Mouse (Mus musculus) myocyte (in vitro differentiated cells): Measurements from ENCODE around the gene Bicc1. TPM values are rescaled to one million over a fixed set of nuclear protein-coding genes. Genes with fewer than 3 reads are reported as not detected.

Experiments used
- H3K27me3 ChIP-seq: one replicate; pipeline ENCODE4 v1.6.1; 2011; ENCODE audit not compliant: control insufficient read depth, insufficient read depth, insufficient read length
- H3K36me3 ChIP-seq: one replicate; pipeline ENCODE4 v1.6.1; 2011; ENCODE audit not compliant: control insufficient read depth, insufficient read depth
- H3K4me2 ChIP-seq: one replicate; pipeline ENCODE4 v1.6.1; 2011; ENCODE audit warnings: low read depth, control low read depth
- H3K4me3 ChIP-seq: one replicate; pipeline ENCODE4 v1.5.1; 2011; ENCODE audit warnings: mild to moderate bottlenecking, control low read depth, moderate library complexity
- H3K79me2 ChIP-seq: one replicate; pipeline ENCODE4 v1.6.1; 2011; ENCODE audit not compliant: control insufficient read depth, insufficient read depth
- H3ac ChIP-seq: one replicate; pipeline ENCODE4 v1.6.1; 2011; ENCODE audit not compliant: control insufficient read depth, insufficient read length
- CEBPB ChIP-seq: IDR thresholded peaks from 2 replicates; pipeline ENCODE4 v1.6.1; 2011; ENCODE audit warnings: mild to moderate bottlenecking, moderate library complexity; ENCODE audit not compliant: poor library complexity, insufficient read depth, severe bottlenecking
- E2F4 ChIP-seq: IDR thresholded peaks from one replicate; pipeline ENCODE4 v1.6.1; 2011; ENCODE audit warnings: mild to moderate bottlenecking, control low read depth, moderate library complexity; ENCODE audit not compliant: insufficient read depth
- MAX ChIP-seq: IDR thresholded peaks from one replicate; pipeline ENCODE4 v1.6.1; 2011; ENCODE audit warnings: low read depth, mild to moderate bottlenecking, control low read depth
- MYOD1 ChIP-seq, 3 experiments: IDR thresholded peaks; one replicate each; pipeline ENCODE4 v1.6.1; 2011; ENCODE audit warnings: control low read depth in 2 of 3, low read depth in 2 of 3, mild to moderate bottlenecking in 2 of 3, moderate library complexity in 1 of 3; ENCODE audit not compliant: insufficient read length in 2 of 3, control insufficient read depth in 1 of 3
- MYOG ChIP-seq, 3 experiments: IDR thresholded peaks; one replicate each; pipeline ENCODE4 v1.6.1; 2011; ENCODE audit warnings: control low read depth in 2 of 3, low read depth in 2 of 3, mild to moderate bottlenecking in 2 of 3; ENCODE audit not compliant: insufficient read length in 2 of 3, control insufficient read depth in 1 of 3, insufficient read depth in 1 of 3
- POLR2A ChIP-seq: IDR thresholded peaks from one replicate; pipeline ENCODE4 v1.6.1; 2011; ENCODE audit warnings: low read depth, mild to moderate bottlenecking, control low read depth, moderate library complexity; ENCODE audit not compliant: insufficient read length
- POLR2AphosphoS2 ChIP-seq: IDR thresholded peaks from one replicate; pipeline ENCODE4 v1.6.1; 2011; ENCODE audit warnings: low read depth, control low read depth; ENCODE audit not compliant: insufficient read length
- REST ChIP-seq: IDR thresholded peaks from one replicate; pipeline ENCODE4 v1.6.1; 2011; ENCODE audit warnings: mild to moderate bottlenecking, control low read depth, moderate library complexity; ENCODE audit not compliant: insufficient read depth, insufficient read length
- SRF ChIP-seq: IDR thresholded peaks from one replicate; pipeline ENCODE4 v1.6.1; 2011; ENCODE audit warnings: low read depth; ENCODE audit not compliant: control insufficient read depth, insufficient read length
- TCF12 ChIP-seq: IDR thresholded peaks from one replicate; pipeline ENCODE4 v1.6.1; 2011; ENCODE audit warnings: mild to moderate bottlenecking, control low read depth; ENCODE audit not compliant: poor library complexity, insufficient read depth, severe bottlenecking
- TCF3 ChIP-seq: IDR thresholded peaks from one replicate; pipeline ENCODE4 v1.6.1; 2011; ENCODE audit warnings: low read depth, control low read depth; ENCODE audit not compliant: insufficient read length
- USF1 ChIP-seq: IDR thresholded peaks from one replicate; pipeline ENCODE4 v1.6.1; 2011; ENCODE audit warnings: low read depth, mild to moderate bottlenecking, control low read depth, moderate library complexity
- polyA plus RNA-seq: library from polyadenylated mRNA; unstranded; fragments of >200 nt; fragmentation: generic; extraction: Trizol; gene quantifications from one replicate; pipeline ENCODE4 v1.2.1, GENCODE M21; 2012; ENCODE audit warnings: missing spikeins

Bicc1 gene
- polyA plus RNA-seq, 1 experiment: 4.6 TPM

DNA sequence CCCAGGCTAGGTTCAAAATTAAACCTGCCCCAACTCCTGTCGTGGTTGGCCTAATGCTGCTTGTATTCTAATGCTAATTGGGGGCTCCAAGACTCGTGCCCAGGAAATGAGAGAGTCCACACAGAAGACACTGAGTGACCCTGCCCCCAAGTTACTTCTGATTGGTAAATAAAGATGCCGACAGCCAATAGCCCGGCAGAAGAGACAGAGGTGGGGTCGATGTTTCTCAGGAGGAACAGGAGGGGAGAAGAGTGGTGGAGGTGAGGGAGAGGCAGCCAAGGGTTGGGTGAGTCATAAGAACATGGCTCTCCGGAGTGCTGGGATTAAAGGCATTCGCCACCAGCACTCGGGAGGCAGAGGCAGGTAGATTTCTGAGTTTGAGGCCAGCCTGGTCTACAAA lies 16.8 kb upstream of the Bicc1 start:
- Histone ChIP-seq H3K4me2 (no peak overlapping the region), H3K4me3 (no peak overlapping the region), H3ac (no peak overlapping the region), H3K27me3 (no peaks in the 10 kb centered on the region), H3K36me3 (no peaks in the 10 kb centered on the region), H3K79me2 (no peaks in the 10 kb centered on the region)
- TF ChIP-seq USF1: no peak
- no peak for TF ChIP-seq MYOD1 (IDR thresholded peaks at IDR 0.05; ENCODE audit: control insufficient read depth in 1 of 3, insufficient read length in 2 of 3, low read depth in 2 of 3)
- no peak for TF ChIP-seq MAX
- TF ChIP-seq POLR2AphosphoS2: no peak
- no peak for TF ChIP-seq CEBPB
- TF ChIP-seq POLR2A: no peak
- TF ChIP-seq MYOG (IDR thresholded peaks at IDR 0.05; ENCODE audit: control insufficient read depth in 1 of 3, insufficient read depth in 1 of 3, insufficient read length in 2 of 3, low read depth in 2 of 3): no peak
- TF ChIP-seq SRF: no peak
- no peak for TF ChIP-seq TCF3

DNA sequence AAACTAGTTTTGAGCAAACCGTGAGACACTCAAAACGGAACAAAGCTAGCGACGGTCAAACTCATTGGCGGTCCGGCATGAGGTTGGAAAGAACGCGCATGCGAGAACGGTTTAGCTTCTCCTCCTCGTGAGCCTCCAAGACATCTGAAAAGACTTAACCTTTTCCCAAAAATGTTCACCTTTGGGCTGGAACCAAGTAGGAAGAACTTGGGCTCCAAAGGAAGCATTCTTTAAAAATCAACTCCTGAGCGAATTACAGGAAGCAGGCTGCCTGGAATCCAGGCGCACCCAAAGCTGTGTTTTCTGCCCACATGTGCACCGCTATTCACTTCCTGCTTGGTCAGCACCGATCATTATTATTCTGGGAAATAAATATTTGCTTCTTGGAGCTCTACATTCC lies 15.8 kb upstream of the Bicc1 start:
- no peaks in the 10 kb centered on the region for H3K27me3 ChIP-seq
- H3K36me3 ChIP-seq: no peaks in the 10 kb centered on the region
- no peak overlapping the region for H3ac ChIP-seq
- TF ChIP-seq USF1 (no peak), TCF3 (no peak), POLR2A (no peak), TCF12 (no peak), CEBPB (no peak), REST (no peak), E2F4 (no peak), MYOG (IDR thresholded peaks at IDR 0.05; ENCODE audit: control insufficient read depth in 1 of 3, insufficient read depth in 1 of 3, insufficient read length in 2 of 3, low read depth in 2 of 3) (no peak), MYOD1 (IDR thresholded peaks at IDR 0.05; ENCODE audit: control insufficient read depth in 1 of 3, insufficient read length in 2 of 3, low read depth in 2 of 3) (no peak), MAX (no peak), POLR2AphosphoS2 (no peak), SRF (no peak)
- no peak overlapping the region for H3K4me2 ChIP-seq
- no peak overlapping the region for H3K4me3 ChIP-seq
- no peaks in the 10 kb centered on the region for H3K79me2 ChIP-seq

DNA sequence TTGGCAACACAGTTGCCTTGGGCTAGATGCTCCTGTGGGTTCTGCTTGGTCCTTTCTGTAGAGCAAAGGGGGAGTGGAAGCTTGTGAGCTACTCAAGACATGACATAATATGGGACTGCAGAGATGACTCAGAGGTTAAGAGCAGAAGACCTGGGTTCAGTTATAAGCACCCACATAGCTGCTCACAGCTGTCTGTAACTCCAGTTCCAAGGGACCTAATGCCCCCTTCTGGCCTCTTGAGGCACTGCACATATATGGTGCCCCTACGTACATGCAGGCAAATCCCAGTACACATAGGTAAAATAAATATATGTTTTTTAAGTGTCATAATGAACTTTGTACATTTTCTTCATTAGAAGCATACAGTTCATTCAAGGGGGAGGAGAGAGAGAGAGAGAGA lies 11.9 kb upstream of the Bicc1 start:
- Histone ChIP-seq H3K4me2 (no peak overlapping the region), H3K4me3 (no peak overlapping the region), H3K27me3 (no peaks in the 10 kb centered on the region), H3K36me3 (no peaks in the 10 kb centered on the region), H3ac (no peak overlapping the region), H3K79me2 (no peaks in the 10 kb centered on the region)
- no peak for TF ChIP-seq SRF
- TF ChIP-seq CEBPB: no peak
- no peak for TF ChIP-seq USF1
- TF ChIP-seq TCF3: no peak
- TF ChIP-seq TCF12: no peak
- TF ChIP-seq REST: no peak
- no peak for TF ChIP-seq MYOG (IDR thresholded peaks at IDR 0.05; ENCODE audit: control insufficient read depth in 1 of 3, insufficient read depth in 1 of 3, insufficient read length in 2 of 3, low read depth in 2 of 3)
- TF ChIP-seq E2F4: no peak
- no peak for TF ChIP-seq MYOD1 (IDR thresholded peaks at IDR 0.05; ENCODE audit: control insufficient read depth in 1 of 3, insufficient read length in 2 of 3, low read depth in 2 of 3)
- TF ChIP-seq POLR2AphosphoS2: no peak

DNA sequence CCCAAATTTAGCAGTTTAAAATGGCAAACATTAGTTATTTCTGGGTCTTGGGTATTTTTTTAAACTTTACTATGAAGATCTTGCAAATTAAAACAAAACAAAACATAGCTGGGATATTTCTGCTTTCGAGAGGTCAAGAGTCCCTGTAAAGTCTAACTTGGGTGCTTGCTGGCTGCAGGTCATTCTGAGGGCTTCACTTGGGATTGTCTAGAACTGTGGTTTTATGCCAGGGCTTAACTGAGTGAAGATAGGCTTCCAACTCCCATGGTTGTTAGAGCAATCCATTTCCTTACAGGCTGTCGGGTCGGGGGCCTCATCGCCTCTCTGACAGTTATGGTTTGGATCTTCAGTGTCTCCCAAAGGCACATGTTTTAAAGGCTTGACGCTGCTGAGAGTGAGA lies 11.3 kb upstream of the Bicc1 start:
- H3ac ChIP-seq: no peak overlapping the region
- no peaks in the 10 kb centered on the region for H3K79me2 ChIP-seq
- H3K4me2 ChIP-seq: no peak overlapping the region
- no peaks in the 10 kb centered on the region for H3K36me3 ChIP-seq
- no peak overlapping the region for H3K4me3 ChIP-seq
- H3K27me3 ChIP-seq: no peaks in the 10 kb centered on the region
- TF ChIP-seq TCF3 (no peak), SRF (no peak), TCF12 (no peak), REST (no peak)

DNA sequence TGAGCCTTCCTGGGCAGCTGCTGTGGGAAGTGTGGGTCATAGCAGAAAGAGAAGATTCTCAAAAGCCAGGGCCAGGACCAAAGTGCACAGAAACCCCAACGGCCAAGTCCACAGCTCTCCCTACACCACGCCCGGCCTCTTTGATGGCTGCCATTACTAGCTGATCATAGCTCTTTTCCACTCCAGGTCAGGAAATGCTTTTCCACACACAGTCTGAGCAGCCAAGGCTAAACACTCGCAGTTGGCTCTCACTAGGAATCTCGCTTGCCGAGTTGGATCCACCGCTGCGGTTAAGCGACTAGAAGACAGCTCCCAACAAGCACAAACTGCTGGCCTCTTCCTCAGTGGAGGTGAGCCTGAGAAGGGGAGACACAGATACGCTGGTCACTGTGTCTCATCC lies 10.3 kb upstream of the Bicc1 start:
- Histone ChIP-seq H3K36me3 (no peaks in the 10 kb centered on the region), H3K4me3 (no peak overlapping the region), H3K79me2 (no peaks in the 10 kb centered on the region), H3K4me2 (no peak overlapping the region), H3K27me3 (no peaks in the 10 kb centered on the region), H3ac (no peak overlapping the region)
- no peak for TF ChIP-seq TCF3
- TF ChIP-seq E2F4: no peak
- TF ChIP-seq REST: no peak
- no peak for TF ChIP-seq POLR2A
- no peak for TF ChIP-seq USF1
- no peak for TF ChIP-seq SRF
- TF ChIP-seq MAX: no peak
- TF ChIP-seq MYOD1 (IDR thresholded peaks at IDR 0.05; ENCODE audit: control insufficient read depth in 1 of 3, insufficient read length in 2 of 3, low read depth in 2 of 3): no peak
- TF ChIP-seq CEBPB: no peak
- no peak for TF ChIP-seq TCF12
- no peak for TF ChIP-seq POLR2AphosphoS2
- no peak for TF ChIP-seq MYOG (IDR thresholded peaks at IDR 0.05; ENCODE audit: control insufficient read depth in 1 of 3, insufficient read depth in 1 of 3, insufficient read length in 2 of 3, low read depth in 2 of 3)
